Mouse (Mus musculus): Measurements from ENCODE around the gene Mdh1. TPM values are rescaled to one million over a fixed set of nuclear protein-coding genes. Genes with fewer than 3 reads are reported as not detected.
"Not testable (repeated sequence)": the region's sequence is repeated elsewhere in the genome, so short reads cannot be mapped to it uniquely, and the experiment has no call there.

The Mdh1 gene
- polyA plus RNA-seq, 1 experiment from 2014 or later = 351 TPM

DNA sequence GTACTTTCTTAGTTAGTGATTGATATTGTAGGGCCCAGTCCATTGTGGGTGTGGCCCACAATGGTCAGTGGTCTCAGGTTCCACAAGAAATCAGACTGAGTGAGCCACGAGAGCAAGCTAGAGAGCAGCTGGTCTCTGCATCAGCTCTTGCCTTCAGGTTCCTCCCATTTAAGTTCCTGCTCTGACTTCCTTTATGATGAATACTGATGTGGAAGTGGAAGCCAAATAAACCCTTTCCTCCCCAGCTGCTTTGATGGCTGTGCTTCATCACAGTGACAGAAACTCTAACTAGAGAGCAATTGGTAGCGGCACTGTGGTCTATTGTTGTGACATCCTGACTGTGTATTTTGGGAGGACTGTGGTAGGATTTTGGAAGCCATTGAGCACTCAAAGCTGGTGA lies 32.1 kb downstream of the Mdh1 start:
- Histone ChIP-seq H3K27me3 (no peaks in the 10 kb centered on the region), H3K9ac (no peak overlapping the region), H3K4me3 (no peak overlapping the region), H3K9me3 (replicated peaks) (no peaks in the 10 kb centered on the region), H3K4me1 (no peaks in the 10 kb centered on the region), H3K36me3 (no peaks in the 10 kb centered on the region), H3K27ac (no peak overlapping the region), H3K4me2 (replicated peaks) (no peak overlapping the region)
- 72% methylated on average over 2 of the region's 2 CpGs for WGBS
- no peak for ATAC-seq (ENCODE audit: low FRiP score)

DNA sequence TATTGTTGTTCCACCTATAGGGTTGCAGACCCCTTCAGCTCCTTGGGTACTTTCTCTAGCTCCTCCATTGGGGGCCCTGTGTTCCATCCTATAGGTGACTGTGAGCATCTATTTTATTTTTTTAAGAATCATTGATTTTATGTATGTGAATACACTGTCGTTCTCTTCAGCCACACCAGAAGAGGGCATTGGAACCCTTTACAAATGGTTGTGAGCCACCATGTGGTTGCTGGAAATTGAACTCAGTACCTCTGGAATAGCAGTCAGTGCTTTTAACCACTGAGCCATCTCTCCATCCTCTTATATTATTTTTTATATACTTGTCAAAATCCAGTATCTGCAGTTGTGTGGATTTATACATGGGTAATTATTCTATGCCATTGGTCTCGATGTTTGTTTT lies 41.3 kb downstream of the Mdh1 start:
- not testable (repeated sequence) for H3K36me3 ChIP-seq; H3K9ac ChIP-seq; H3K27me3 ChIP-seq; ATAC-seq (ENCODE audit: low FRiP score); H3K4me1 ChIP-seq; H3K27ac ChIP-seq; H3K4me2 ChIP-seq (replicated peaks); H3K4me3 ChIP-seq; H3K9me3 ChIP-seq (replicated peaks)
- 84% methylated on average over 2 of the region's 2 CpGs for WGBS

DNA sequence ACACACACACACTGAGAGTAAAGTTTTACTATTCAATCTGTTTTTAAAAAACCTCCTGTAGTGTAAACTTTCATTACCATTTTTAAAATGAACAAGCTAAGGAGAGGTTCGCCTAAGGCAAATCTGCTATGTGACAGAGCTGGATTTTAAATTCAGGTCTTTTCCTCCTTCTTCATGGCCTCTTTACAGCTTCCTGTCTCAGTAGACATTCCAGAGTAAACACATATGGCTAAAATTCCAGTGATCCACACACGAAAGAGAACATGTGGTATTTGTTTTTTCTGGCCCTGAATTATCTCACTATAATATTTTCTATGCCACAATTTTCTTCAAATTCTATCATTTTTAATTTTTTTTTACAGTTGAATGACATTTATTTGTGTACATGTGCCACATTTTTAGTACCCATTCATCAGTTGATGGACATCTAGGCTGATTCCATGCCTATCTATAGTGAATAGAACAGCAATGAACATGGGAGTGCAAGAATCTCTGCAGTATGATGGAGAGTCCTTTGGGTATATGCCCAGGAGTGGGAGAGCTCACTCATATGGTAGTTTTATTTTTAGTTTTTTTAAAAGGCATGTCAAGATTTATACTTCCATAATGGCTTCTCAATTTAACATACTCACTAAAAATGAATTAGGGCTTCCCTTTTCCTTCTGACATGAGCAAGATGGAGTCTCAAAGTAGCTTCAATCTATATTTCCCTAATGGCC lies 43.3 kb downstream of the Mdh1 start:
- Histone ChIP-seq H3K4me1 (no peaks in the 10 kb centered on the region), H3K4me3 (no peak overlapping the region), H3K27ac (no peak overlapping the region), H3K4me2 (replicated peaks) (no peak overlapping the region), H3K9ac (no peak overlapping the region), H3K9me3 (replicated peaks) (no peaks in the 10 kb centered on the region), H3K27me3 (no peaks in the 10 kb centered on the region), H3K36me3 (no peaks in the 10 kb centered on the region)
- ATAC-seq (ENCODE audit: low FRiP score) = no peak
- WGBS = 68% methylated on average over 2 of the region's 2 CpGs

GRCm38 (mm10) chr11:21517726-21518125 lies 54.4 kb downstream of the Mdh1 start:
- no peaks in the 10 kb centered on the region for H3K27me3 ChIP-seq
- 91% methylated on average over 9 of the region's 9 CpGs for WGBS

DNA sequence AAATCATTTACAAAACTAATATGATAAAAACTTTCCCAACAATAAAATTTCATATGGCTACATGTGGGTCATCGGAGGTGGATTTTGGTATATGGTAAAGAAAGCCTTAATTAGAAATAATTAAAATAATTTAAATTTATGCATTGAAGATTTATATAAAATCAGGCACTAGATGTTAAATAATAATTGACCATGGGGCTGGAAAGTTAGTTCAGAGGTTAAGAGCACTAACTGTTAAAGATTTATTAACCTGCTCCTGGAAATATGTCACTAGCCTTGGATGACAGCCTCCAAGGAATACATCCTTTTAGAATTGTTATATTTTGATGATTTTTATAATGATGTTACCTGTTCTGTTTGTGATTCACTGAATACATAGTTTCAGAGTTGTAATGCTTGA lies 55.8 kb downstream of the Mdh1 start:
- 98% methylated on average over 1 of the region's 1 CpGs for WGBS
- not testable (repeated sequence) for ATAC-seq (ENCODE audit: low FRiP score)

More at GRCm38 (mm10) chr11:21517726-21518125, 54.4 kb downstream of the Mdh1 start:
- H3K36me3 ChIP-seq = no peaks in the 10 kb centered on the region
- no peak for ATAC-seq (ENCODE audit: low FRiP score)
- no peak overlapping the region for H3K4me2 ChIP-seq (replicated peaks)
- no peak overlapping the region for H3K27ac ChIP-seq
- H3K9ac ChIP-seq = no peak overlapping the region
- no peak overlapping the region for H3K4me3 ChIP-seq
- H3K9me3 ChIP-seq (replicated peaks) = no peaks in the 10 kb centered on the region
- H3K4me1 ChIP-seq = no peaks in the 10 kb centered on the region

DNA sequence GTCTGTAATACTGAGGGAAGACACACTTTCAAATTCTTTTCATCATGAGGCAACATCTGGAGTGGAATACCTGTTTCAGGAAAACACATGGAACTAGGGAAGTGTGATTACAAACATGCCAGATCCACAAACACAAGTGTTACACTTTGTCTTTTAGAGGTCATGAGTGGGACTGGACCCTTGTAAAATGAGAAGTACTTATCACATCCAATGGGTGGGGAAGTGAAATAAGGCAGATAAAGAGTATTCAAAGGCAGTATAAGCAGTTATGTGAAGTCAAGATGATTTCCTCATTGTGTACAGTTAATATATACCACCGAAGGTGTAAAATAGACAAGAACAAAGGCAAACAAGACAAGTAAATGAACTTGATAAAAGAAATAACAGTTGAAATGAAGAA lies 61.6 kb downstream of the Mdh1 start:
- 95% methylated on average over 1 of the region's 1 CpGs for WGBS
- not testable (repeated sequence) for H3K4me1 ChIP-seq; H3K4me2 ChIP-seq (replicated peaks); H3K36me3 ChIP-seq; ATAC-seq (ENCODE audit: low FRiP score); H3K9ac ChIP-seq; H3K27me3 ChIP-seq; H3K27ac ChIP-seq; H3K4me3 ChIP-seq; H3K9me3 ChIP-seq (replicated peaks)

More for the DNA sequence above, 55.8 kb downstream of the Mdh1 start:
- H3K27me3 ChIP-seq; H3K9ac ChIP-seq; H3K27ac ChIP-seq; H3K4me3 ChIP-seq; H3K36me3 ChIP-seq; H3K9me3 ChIP-seq (replicated peaks); H3K4me2 ChIP-seq (replicated peaks); H3K4me1 ChIP-seq: not testable (repeated sequence)

DNA sequence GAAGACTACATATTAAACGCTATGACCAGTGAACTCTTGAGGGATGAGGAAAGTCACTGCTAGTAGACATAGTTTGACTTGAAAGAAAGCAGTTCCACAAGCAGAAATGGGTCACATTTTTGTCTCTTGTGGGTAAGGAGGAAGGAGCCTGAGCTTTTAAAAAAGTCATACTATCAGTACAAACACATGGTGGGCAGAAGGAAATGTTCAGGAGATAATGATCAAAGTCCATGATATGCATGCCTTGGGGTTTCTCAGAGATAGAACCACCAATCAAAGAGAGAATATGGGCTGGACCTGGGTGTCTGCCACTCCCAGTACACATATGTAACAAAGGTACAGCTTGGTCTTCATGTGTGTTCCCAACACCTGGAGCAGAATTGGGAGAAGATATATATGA lies 63.5 kb downstream of the Mdh1 start:
- not testable (repeated sequence) for H3K27ac ChIP-seq
- 78% methylated on average over 1 of the region's 1 CpGs for WGBS

DNA sequence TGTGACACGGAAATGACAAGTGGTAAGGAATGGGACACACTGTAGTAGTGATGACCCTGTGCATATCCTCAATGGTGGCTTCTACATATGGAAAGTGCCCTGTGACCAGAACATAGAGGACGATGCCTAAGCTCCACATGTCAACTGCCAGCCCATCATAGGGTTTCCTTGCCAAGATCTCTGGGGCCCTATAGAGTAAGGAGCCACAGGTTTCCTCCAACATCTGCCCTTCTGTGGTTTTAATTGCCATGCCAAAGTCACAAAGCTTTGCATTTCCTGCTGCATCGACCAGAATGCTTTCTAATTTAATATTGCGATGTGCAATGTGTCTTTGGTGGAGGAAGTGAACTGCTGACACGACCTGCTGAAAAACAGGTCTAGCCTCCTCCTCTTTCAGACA lies 65.1 kb downstream of the Mdh1 start:
- ATAC-seq (ENCODE audit: low FRiP score); H3K9ac ChIP-seq; H3K27me3 ChIP-seq; H3K36me3 ChIP-seq; H3K4me1 ChIP-seq; H3K9me3 ChIP-seq (replicated peaks); H3K27ac ChIP-seq; H3K4me3 ChIP-seq; H3K4me2 ChIP-seq (replicated peaks): not testable (repeated sequence)
- 88% methylated on average over 5 of the region's 5 CpGs for WGBS

More for the DNA sequence above, 63.5 kb downstream of the Mdh1 start:
- H3K36me3 ChIP-seq; ATAC-seq (ENCODE audit: low FRiP score); H3K4me3 ChIP-seq; H3K9ac ChIP-seq; H3K4me1 ChIP-seq; H3K4me2 ChIP-seq (replicated peaks); H3K9me3 ChIP-seq (replicated peaks); H3K27me3 ChIP-seq: not testable (repeated sequence)

Small RNA genes lying within 50 kb of the gene (microRNA-seq; reads per million reads assigned to microRNA genes)
- not detected for gene Gm22990

Other genes with a start within 250 kb of the Mdh1 start
- 77.8 and 88.7 TPM in 2 replicates for gene Ugp2, start 201.2 kb downstream of the Mdh1 start, polyA plus RNA-seq (2016; fragmentation: Nextera tagmentation; extraction: Ambion mirVana)
- 13.5 and 13.7 TPM in 2 replicates for gene Wdpcp, start 132 bp downstream of the Mdh1 start, polyA plus RNA-seq (2016; fragmentation: Nextera tagmentation; extraction: Ambion mirVana)